Mouse (Mus musculus) olfactory bulb, adult 2 months (tissue): ENCODE data around the gene Mrps17. TPM values are rescaled to one million over a fixed set of nuclear protein-coding genes. Genes with fewer than 3 reads are reported as not detected.

Experiments
- H3K27ac ChIP-seq: fragments of 200-500 bp; 2 replicates; pipeline ENCODE4 v1.5.1; 2012; ENCODE audit warnings: low read depth, low read length; ENCODE audit not compliant: insufficient read depth
- H3K4me1 ChIP-seq: fragments of 200-500 bp; 2 replicates; pipeline ENCODE4 v1.6.1; 2012; ENCODE audit warnings: low read length; ENCODE audit not compliant: control insufficient read depth, insufficient read depth
- H3K4me3 ChIP-seq: fragments of 200-500 bp; 2 replicates; pipeline ENCODE4 v1.5.1; 2012; ENCODE audit warnings: mild to moderate bottlenecking, low read depth, low read length, moderate library complexity; ENCODE audit not compliant: insufficient read depth
- CTCF ChIP-seq: fragments of 200-500 bp; IDR thresholded peaks from 2 replicates; pipeline ENCODE4 v1.5.1; 2012; ENCODE audit warnings: low read depth, mild to moderate bottlenecking, low read length, moderate library complexity; ENCODE audit not compliant: insufficient read depth
- POLR2A ChIP-seq: fragments of 200-500 bp; IDR thresholded peaks from 2 replicates; pipeline ENCODE4 v1.6.1; 2012; ENCODE audit warnings: mild to moderate bottlenecking, low read depth, low read length, moderate library complexity; ENCODE audit not compliant: insufficient read depth
- WGBS: fragments of 180-500 bp; shearing (Covaris S2); methylation state at CpG from one replicate; pipeline ENCODE4 v1.1.7; 2018; 5-methylcytosine and 5-hydroxymethylcytosine counted together
- polyA plus RNA-seq: library from polyadenylated mRNA; stranded (reverse); fragments of >200 nt; gene quantifications from 2 replicates; pipeline ENCODE4 v1.2.4, GENCODE M21; 2012; ENCODE audit warnings: low replicate concordance; ENCODE audit not compliant: missing spikeins, insufficient read depth, insufficient read length

Gene Mrps17
- polyA plus RNA-seq, 1 experiment, result not detected

DNA sequence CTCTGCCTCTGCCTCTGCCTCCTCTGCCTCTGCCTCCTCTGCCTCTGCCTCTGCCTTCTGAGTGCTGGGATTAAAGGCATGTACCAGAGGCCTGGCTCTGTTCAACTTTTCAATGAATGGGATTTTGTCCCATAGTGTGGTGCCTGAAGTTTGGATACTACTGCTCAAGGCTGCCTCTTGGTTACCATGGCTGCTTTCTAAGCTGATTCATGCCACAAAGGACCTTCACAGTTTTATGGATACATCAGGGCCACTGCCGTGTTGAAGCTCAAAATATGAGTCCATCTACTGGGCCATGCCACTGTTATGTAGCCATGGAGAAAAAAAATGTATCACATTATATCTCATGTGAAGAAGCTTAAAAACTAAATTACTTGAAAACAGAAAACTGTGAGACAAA, 13.6 kb upstream of the Mrps17 start:
- H3K4me1 ChIP-seq, result no peaks in the 10 kb centered on the region

DNA sequence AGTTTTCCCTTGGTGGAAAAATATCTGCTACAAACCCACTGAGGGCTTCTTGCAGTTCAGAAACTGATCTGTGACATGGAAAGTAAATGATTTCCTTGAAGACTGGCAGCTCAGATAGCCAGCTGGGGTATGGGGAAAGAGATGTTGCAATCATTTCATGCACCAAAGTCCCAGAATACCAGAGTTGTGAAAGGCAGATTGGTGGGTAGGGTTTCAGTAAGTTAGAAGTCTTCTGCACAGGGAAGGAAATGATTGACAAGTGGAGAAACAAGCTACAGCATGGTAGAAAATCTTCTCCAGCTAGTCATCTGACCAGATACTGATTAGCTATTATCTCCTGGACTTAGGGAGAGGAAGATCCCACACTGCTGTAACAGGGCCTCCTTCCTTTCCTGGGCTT, 11.9 kb upstream of the Mrps17 start:
- Histone ChIP-seq H3K27ac (no peak overlapping the region), H3K4me3 (no peak overlapping the region), H3K4me1 (no peaks in the 10 kb centered on the region)
- TF ChIP-seq POLR2A, result no peak
- no peak for TF ChIP-seq CTCF

More for the DNA sequence above, 13.6 kb upstream of the Mrps17 start:
- Histone ChIP-seq H3K4me3 (no peak overlapping the region), H3K27ac (no peak overlapping the region)
- TF ChIP-seq CTCF, result no peak
- TF ChIP-seq POLR2A, result no peak
- 54% methylated on average over 1 of the region's 1 CpGs for WGBS

DNA sequence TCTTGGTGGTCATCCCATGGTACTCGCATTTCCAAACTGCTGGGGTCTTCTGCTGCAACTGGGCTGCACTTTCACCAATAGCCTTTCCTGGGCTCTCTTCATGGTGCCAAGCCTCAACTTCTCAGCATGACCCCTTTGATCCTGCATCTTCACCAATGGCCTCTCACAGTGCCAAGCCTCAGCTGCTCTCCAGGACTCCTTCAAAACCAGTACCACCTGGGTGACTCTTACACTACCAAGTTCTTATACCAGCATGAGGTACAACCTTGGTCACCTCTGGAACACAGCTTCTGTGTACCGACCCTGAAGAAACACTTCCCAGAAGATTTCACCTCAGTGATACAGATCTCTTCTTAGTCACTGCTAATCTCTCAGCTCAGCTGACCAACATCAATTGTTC, 6.9 kb upstream of the Mrps17 start, which contains the start of gene Sept14:
Sept14 (minus strand) TSS at position 101 of the 400 bp plus-strand sequence.
- Histone ChIP-seq H3K4me3 (no peak within 1 kb of the TSS), H3K4me1 (no peaks in the 10 kb centered on the region), H3K27ac (no peak within 1 kb of the TSS)
- WGBS, result 73% methylated on average over 2 of the region's 2 CpGs
- TF ChIP-seq CTCF (no peak), POLR2A (no peak)

DNA sequence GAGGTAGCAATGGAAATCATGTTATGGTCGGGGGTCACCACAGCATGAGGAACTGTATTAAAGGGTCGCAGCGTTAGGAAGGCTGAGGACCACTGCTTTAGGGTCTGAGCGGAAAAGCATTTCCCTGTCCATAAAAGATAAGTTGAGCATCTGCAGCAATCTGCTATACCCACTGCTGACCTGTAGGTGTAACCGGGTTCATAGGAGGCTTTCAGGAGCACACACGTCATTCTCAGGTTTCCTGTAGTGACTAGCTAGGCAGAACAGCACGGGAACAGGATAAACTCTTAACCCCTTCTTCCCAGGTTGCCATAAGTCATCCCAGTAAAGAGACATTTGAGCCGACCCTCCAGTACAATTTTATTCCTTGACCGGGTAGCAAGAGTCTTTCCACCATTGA, 1.7 kb downstream of the Mrps17 start:
- no peak for TF ChIP-seq CTCF
- no peak for TF ChIP-seq POLR2A
- H3K4me1 ChIP-seq, result no peaks in the 10 kb centered on the region
- 86% methylated on average over 9 of the region's 9 CpGs for WGBS

DNA sequence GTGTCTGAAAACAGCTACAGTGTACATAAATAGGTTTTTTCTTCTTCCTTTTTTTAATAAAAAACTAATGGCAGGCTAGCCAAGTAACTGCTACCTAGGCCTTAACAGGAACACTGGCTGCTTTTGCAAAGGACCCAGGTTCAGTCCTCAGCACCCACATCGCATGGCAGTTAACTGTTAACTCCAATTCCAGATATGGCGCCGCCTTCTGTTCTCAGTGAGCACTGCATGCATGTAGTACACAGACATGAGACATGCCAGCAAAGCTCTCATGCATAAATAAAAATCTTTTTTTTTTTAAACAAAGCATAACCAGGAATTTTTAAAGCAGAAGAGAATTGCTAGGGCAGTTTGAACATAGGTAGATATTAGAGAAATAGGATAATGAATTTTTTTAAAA, 4.9 kb downstream of the Mrps17 start:
- TF ChIP-seq CTCF (no peak), POLR2A (no peak)
- Histone ChIP-seq H3K27ac (no peak overlapping the region), H3K4me3 (no peak overlapping the region), H3K4me1 (peaks cover 4% of the 10 kb centered on the region; the same call in 1 of the 2 replicates)
- 91% methylated on average over 3 of the region's 3 CpGs for WGBS

More for the DNA sequence above, 1.7 kb downstream of the Mrps17 start:
- H3K4me3 ChIP-seq, result no peak overlapping the region
- no peak overlapping the region for H3K27ac ChIP-seq

DNA sequence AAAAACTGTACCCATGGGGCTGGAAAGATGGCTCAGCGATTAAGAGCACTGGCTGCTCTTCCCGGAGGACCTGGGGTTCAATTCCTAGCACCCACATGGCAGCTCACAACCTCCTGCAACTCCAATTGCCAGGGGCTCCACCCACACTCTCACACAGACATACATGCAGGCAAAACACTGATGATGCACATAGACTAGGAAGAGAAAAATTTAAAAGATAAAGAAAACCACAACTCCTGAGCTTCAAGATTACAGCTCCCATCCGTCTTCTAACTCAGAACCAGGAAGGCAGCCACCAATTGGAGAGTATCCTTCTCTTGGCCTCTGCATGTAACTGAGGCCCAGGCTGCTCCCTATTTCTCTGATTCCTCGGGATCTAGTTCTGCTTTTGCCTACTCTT, 9.0 kb downstream of the Mrps17 start:
- 41% methylated on average over 4 of the region's 4 CpGs for WGBS
- Histone ChIP-seq H3K4me1 (peaks cover 6% of the 10 kb centered on the region), H3K27ac (no peak overlapping the region), H3K4me3 (no peak overlapping the region)
- no peak for TF ChIP-seq POLR2A
- no peak for TF ChIP-seq CTCF

DNA sequence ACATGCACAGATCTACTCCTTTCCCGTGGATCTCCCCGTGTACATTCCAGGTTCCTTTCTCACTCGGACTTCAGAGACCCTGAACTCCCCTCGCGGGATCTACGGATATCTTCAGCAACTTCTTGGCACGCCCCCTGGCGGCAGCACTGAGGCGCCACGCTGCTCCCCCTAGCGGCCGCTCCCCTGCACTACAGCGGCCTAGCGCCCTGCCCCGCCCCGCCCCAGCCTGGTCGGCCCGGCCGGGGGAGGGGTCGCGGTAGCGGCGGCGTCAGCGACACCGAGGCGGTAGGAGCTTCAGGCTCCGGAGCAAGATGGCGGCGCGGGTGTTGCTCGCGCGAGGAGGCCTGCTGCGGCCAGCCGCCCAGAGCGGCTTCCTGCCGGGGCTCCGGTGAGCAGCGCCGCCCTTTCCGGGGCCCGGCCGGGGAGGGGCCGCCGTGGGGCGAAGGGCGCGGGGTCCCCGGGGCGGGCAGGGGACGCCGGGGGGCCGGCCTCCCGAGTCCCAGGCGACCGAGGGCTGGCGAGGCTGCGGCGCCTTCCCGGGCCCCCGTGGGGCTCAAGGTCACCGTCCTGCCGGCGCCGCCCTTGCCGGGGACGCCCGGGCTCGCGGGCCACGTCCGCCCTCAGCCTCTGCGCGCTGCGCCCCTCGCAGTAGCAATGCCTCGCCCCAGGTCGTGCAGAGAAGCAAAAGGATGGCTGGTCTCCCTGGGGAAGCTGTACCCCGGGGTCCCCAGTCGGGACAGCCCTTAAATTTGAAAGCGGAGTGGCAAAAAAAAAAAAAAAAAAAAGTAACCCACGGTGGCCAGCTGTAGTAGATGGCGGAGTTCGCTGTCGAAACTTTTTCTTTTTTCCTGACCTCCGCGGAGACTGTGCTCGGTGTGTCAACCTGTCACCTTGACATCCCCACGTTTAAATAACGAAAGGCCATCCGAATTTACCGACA, 9.8 kb downstream of the Mrps17 start, which contains the start of gene Nipsnap2:
Nipsnap2 (plus strand) TSS at position 230 of the 940 bp plus-strand sequence.
- TF ChIP-seq POLR2A (peak; percentile 77), CTCF (peak; percentile 100)
- Histone ChIP-seq H3K4me3 (peak within 1 kb of the TSS; percentile 96), H3K27ac (peak within 1 kb of the TSS; percentile 83), H3K4me1 (peaks cover 11% of the 10 kb centered on the region)
- under 1% methylated on average over 93 of the region's 93 CpGs for WGBS

DNA sequence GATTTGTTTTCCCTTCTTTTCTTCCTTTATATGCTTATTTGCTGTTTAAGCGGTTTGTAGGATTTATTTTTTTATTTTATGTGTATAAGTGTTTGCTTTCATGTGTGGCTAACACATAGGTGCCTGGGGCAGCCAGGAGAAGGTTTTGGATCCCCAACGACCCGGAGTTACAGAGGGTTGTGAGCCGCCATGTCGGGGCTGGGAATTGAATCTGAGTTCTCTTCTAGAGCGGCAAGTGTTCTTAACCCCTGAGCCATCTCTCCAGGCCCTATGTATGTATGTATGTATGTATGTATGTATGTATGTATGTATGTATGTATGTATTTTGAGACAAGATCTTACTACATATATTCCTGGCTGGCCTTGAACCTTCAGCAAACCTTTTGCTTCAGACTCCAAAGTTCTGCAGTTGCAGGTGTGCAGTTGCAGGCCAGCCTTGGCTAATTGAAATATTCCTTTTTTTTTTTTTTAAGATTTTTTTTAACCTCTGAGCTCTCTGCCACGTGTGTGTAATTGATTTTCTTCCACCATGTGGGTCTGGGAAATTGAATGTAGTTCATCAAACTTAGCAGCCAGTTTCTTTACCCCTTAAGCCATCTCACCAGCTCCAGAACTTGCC, 10.6 kb downstream of the Mrps17 start:
- no peak overlapping the region for H3K27ac ChIP-seq
- peak overlapping the region; percentile 96 for H3K4me3 ChIP-seq
- whole genome bisulfite sequencing, result 3% methylated on average over 7 of the region's 7 CpGs
- H3K4me1 ChIP-seq, result peaks cover 16% of the 10 kb centered on the region
- TF ChIP-seq POLR2A (no peak), CTCF (no peak)

DNA sequence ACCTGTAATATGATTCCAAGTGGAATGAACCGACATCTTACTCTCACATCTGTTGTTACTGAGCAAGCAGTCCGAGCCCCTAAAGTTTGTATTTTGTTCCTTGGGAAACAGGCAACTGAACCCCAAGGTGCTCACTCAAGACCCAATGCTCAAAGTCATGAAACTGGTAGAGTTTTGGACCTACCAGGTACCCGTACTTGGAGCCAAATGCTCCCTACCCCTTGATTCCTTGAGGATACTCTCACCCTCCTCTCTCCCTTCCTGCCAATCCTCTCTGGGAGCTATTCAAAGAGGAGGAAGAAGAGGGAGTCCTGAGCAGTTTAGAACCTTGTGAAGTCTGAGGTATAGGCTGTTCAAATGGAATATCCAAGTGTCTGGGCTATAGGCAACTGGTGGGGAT, 11.5 kb downstream of the Mrps17 start:
- no peak overlapping the region for H3K4me3 ChIP-seq
- TF ChIP-seq CTCF (no peak), POLR2A (no peak)
- H3K4me1 ChIP-seq, result peaks cover 19% of the 10 kb centered on the region
- WGBS, result 83% methylated on average over 3 of the region's 3 CpGs
- H3K27ac ChIP-seq, result no peak overlapping the region

DNA sequence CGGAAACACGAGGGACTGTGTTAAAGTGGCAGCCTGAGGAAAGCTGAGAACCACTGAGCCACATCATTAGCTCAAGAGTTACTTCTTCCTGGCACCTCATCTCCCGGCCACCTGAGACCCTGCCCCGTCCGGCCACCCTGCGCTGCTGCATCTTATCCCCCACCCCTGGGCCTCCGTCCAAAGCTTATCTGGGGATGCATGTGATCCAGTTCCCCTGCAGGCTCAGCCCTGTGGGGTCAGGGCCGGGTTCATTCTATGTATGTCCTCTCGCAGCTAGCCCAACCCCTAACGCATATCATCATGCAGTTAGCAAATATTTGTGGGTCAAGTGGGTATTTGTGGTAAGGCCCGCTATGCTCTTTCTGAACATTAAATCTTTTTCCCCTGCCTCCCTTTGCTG, 14.0 kb downstream of the Mrps17 start:
- no peak overlapping the region for H3K4me3 ChIP-seq
- WGBS, result 76% methylated on average over 11 of the region's 11 CpGs
- H3K4me1 ChIP-seq, result peaks cover 14% of the 10 kb centered on the region
- H3K27ac ChIP-seq, result no peak overlapping the region
- TF ChIP-seq CTCF (no peak), POLR2A (no peak)
